Mouse (Mus musculus): ENCODE data around the gene Bst1.
A peak's percentile ranks its signal among the peaks of the same experiment; 100 is the strongest.

The Bst1 gene

DNA sequence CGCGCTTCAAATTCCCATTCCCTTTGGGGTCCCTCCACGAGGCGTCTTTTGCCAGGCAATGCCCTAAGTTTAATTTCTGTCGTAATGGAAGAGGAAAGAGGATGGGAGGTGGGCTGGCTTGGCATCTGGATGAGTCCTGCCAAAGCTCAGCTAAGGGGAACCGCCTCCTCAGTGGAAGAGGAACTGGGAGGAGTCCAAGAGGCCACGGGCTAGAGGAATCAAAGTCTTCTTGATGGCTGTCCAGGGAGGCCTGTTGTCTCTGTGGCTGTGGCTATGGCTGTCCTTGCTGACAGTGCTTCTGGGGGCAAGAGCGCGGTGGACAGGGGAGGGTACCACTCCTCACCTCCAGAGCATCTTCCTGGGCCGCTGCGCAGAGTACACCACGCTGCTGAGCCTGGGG, at the start of gene Bst1:
Bst1 (plus strand) TSS at position 191 of the 400 bp plus-strand sequence.
- no peak for DNase-seq (ENCODE audit: low spot score)

DNA sequence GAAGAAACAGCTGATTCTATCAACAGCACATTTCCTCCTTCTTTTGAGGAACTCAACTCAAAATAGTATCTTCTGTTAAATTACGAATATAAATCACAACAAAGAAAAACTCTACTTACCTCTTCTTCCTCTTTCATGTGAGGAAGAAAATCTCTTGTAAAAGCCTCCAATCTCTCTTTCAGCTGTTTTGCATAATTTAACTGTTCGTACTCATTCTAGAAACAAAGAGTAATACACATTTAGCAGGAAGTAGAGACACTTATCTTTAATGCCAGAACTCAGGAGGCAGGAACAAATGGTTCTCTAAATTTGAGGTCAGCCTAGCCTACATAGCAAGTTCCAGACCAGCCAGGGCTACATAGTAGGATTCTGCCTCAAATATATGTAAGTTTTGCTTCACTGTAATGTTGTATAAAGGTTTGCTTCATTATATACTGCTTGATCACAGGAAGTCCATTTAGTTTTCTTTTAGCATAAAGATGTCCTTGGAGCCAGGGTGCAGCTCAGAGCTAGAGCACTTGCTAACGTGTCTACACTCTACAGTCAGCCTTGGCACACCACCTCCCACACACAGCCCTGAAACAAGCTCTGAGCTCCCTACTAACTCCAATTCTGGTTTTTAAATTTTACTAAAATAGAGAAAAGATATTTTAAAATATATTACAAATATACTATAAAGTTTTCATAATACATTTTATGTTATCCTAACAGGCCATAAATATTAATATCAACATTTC, 47.9 kb upstream of the Bst1 start:
- no peak for DNase-seq (ENCODE audit: low spot score)

DNA sequence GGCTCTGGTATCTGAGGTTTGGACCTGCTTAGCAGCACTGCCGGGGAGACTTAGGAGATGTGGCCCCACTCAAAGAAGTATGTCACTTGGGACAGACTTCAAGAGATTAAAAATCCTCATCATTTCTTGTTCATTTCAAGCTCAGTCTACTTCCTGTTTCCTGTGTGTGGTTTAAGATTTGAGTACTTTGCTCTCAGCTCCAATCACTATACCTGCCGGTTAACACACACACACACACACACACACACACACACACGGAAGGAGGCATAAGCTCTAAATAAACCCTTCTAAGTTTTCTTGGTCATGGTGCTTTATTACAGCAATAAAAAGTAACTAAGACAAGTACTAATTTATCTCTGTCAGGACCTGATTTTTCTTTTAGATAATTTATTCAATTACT, 47.1 kb upstream of the Bst1 start:
- no peak for DNase-seq (ENCODE audit: low spot score)

DNA sequence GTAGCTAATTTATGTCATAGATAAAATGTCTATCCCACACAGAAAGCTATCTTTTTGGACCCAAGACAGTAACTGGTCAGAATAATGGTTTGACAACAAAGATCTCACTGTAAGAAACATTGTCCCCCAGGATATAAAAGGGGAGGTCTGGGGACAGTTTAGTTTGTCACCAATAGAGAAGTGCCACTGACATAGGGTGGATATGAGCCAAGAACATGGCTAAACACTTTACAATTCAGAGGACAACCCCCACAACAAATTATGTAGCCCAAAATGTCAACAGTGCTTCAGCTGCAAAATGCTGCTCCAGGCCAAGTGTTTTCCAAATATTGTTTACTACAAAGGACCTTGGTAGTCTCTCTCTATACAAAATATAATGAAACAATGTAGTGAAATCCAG, 42.3 kb upstream of the Bst1 start:
- DNase-seq (ENCODE audit: low spot score): no peak

DNA sequence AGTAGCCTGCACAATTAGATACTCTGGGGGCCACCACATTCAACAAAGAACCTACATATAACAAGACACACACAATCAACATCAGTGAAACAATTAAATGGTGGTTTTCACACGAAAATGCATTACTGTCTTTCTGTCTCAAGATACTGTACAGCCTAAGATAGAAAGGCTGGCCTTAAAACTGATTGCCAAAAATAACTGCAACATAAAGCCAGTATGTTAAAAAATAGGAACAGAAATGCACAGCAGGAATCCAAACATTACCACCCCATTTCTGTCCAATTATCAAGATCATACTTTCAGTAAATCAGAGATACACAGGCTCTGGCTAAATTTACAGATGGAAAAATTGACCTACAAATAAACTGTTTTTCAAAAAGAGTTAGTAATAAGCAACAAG, 41.7 kb upstream of the Bst1 start:
- DNase-seq (ENCODE audit: low spot score): no peak

DNA sequence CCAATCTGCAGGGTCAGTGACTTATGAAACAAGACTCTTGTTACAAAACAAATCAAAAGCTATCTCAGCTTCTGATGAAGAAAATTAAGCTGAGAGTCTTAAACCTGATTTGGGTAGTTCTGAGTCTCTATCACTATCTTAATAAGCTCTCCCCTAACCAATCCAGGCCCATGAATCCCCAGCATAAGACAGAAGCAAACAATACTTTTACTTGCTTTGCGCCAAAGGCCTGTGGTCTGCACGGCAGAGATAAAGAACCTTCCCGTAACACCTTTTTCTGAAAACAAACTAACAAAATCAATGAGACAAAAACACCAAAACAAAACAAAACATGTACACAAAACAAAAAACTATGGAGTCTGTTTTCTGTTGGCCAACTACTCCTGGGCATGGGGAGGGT, 40.1 kb upstream of the Bst1 start:
- DNase-seq (ENCODE audit: low spot score): no peak

DNA sequence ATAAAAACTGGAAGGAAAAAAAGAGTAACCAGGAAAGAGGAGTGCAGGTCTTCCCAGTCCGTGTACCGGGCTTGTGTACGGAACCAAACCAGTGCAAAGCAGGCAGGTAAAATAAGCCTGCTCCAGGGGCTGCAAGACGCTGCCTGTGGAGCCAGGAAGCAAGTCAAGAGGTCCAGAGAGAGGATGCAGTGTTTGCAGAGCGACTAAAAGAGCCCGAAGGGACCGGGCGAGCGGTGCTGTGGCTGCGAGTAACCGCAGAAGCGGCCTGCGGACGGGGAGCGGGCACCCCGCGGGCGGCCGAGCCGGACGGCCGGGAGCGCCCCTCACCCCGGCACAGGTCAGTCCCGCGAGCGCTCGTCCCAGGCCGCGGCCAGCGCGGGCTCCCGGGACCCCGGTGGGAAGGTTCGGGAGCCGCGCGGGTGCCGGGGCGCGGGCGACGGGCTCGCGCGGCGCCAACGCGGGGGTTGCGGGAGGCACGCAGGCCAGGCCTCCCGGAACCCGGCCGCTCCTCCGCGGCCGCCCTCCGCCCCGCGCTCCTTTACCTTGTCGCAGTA, 37.2 kb upstream of the Bst1 start:
- DNase-seq (ENCODE audit: low spot score): peak; percentile 50

DNA sequence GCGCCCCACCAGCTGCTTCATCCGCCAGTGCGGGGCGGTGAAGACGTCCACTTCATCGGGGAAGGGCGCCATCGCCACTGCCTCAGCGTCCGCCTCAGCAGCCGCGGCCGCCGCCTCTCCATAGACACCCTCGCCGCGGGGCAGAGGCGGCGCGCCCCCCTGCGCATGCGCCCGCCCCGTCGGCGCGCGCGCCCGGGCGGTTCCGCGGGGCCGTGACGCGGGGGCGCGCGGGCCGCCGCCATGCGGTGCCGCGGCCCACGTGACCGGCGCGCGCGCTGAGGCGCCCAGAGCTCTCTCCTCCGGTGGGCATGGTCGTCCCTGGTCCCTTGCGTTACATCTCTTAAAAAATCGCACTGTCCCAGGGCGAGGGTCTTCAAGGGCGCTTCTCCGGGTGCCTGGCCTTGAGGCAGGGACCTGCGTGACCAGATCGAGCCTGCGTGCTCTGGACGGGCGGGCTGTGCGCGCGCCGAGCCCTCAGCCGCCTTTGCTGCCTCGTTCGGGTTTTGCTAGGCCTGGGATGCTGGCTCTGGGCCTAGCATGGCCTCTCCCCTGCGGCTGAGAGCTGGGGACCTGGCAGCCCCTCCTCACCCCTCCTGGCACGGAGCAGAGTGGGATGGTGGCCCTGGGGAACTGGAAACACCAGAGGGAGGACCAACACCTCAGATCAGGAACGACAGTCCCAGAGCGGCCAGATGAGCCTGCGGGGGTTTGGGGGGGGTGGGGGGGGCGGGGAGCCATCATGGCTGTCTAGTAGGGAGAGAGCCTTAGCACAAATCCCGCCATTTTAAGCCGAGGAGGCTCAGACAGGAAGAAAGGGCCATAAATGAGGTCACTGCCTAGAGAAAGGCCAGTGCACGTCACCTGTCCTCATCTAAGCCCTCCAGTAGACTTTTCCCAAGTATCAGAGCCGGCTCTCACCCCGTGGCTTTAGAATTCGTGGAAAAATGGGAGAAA, 36.4 kb upstream of the Bst1 start:
- peak; percentile 87 for DNase-seq (ENCODE audit: low spot score)

DNA sequence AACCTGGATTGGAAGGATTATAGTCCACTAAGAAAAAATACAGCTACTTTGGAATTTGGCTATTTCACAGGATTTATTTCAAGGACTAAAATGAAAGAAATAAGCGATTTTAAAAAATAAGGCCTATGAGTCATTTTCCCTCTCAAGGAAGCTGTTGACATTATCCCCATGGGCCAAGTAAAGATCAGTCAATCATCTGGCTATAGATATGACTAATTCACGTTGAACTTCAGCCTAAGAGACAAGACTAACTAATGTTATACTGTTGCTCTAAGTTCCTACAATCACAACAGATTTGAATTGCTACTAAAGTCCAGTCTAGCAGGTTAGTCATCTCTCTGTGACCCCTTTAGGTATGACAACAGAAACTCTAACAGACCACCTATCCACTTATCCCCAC, 34.7 kb upstream of the Bst1 start:
- DNase-seq (ENCODE audit: low spot score): no peak

DNA sequence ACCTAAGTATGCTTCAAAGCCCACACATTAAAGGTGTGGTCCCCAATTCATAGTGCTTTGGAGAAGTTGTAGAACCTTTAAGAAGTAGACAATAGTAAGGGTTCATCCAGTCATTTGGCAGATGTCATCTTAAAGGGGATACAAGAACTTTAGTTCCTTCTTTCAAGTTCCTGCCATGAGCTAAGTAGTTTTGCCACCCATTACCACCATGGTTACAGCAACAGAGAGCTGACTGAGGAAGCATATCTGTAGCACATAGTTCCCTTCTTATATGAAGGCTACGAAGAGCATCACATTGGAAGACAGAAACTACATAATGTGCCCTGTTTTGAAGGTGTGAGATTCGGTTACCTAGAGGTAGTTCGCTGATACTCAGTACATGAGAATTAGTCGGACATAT, 32.1 kb upstream of the Bst1 start:
- DNase-seq (ENCODE audit: low spot score): no peak

DNA sequence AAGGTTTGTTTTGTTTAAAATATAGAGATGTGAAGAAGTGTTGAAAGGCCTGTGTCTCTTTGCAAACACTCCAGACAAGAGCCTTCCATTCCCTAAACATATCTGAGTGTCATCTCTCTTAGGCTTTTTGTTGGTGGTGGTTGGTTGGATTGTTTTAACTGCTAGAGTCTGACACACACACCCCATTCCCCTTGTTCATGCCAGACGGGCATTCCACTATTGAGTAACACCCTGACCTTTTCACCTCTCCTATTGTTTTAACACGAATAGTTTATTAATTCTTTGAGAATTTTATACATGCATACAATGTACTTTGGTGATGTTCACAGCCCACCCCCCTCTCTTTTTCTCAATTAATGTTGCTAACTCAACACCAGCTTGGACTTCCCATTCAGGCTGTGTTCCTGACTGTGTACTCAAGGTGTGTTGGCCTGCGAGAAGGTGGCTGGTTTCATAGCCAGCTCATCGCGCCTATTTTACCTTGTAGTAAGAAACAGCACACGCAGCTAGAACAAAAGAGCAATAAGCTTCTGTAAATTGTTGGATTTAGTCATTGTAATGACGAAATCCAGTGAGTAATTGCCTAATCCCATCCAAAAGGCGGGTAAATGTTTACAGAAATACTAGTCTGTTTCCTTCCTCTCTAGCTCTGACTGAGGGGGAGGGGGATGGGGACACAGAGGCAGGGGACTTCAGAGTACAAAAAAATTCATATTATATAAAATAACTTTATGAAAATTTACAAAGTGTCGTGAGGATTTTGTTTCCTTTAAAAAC, 30.5 kb upstream of the Bst1 start:
- DNase-seq (ENCODE audit: low spot score): no peak

DNA sequence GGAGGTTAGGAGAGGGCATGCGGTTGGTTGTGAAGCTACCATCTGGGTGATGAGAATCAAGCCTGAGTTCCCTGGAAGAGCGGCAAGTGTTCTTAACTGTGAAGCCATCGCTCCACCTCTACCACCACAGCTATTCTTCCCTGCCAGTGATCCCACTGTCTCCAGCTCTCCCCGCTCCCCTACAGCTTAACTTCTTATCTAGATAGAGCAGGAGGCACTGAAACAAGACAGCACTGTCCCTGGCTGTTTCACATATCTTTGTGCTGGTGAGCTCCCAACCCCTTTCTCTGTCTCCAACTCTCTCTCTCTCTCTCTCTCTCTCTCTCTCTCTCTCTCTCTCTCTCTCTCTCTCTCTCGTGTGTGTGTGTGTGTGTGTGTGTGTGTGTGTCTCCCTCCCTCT, 26.3 kb upstream of the Bst1 start:
- DNase-seq (ENCODE audit: low spot score): no peak

DNA sequence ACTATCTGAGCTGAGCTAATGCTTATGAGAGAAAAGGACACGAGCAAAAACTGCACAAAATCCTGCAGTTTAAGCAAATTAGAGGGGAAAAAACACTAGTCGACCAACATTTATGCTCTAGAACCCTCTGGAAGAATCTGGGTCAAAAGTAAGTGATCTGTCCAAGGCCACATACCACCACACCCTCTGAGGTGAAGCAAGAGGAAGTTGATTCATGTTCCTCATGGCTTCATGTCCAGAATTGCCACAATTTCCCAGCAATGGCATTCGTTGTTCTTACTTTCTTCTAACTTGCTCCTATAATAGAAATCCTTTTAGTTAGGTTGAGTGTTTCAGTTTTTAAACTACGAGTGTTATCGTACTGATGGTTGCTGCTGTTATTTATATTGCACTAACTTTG, 19.2 kb upstream of the Bst1 start:
- DNase-seq (ENCODE audit: low spot score): no peak

DNA sequence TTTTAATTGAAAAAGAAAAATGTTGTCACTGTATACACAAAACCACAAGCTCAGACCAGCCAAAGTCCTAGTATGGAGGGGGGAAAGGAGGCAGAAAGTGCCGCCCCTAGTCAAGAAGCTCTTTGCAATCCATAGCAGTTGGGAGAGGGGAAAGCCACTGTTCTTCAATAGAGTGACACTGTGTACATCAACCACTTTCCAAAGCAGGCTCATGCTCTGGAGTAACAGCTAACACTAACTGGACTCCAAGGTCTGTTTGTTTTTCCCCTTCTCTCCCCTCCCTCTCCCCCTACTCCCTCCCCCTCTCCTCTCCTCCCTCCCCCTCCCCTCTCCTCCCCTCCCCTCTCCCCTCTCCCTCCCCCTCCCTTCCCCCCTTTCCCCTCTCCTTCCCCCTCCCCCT, 18.0 kb upstream of the Bst1 start:
- no peak for DNase-seq (ENCODE audit: low spot score)

DNA sequence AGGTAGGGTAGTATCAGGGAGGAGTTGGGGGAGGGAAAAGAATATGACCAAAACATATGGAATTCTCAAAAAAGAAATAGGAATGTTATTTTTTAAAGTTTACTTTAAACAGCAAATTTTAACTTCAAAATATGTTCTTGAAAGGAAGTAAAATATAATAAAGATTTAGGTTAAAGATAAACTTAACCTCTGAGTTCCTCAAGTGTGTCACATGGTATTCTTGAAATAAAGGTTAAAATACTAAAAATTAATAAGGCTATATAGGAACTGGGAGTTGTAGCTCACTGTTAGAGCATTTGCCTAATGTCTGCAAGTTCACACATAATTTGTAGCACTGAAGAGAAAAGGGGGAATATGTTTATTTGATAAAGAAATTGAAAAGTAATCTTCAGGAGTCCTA, 17.4 kb upstream of the Bst1 start:
- no peak for DNase-seq (ENCODE audit: low spot score)

DNA sequence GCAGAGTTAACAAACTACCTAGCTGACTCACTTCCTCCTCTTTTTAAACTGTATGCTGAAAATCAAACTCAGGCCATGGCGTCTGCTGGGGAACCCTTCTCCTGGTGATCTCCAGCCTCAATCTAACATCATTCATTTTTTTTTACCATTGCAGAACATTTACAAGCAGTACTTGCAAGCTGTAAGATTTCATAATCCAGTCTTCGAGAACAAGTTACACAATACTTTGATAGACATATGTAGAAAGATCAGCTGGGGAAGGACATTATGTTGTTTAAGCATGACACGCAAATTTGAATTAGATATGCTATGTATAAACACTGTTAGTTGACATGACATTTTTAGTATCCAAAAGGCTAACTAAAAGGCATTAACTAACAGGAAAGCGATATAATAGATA, 16.9 kb upstream of the Bst1 start:
- no peak for DNase-seq (ENCODE audit: low spot score)

DNA sequence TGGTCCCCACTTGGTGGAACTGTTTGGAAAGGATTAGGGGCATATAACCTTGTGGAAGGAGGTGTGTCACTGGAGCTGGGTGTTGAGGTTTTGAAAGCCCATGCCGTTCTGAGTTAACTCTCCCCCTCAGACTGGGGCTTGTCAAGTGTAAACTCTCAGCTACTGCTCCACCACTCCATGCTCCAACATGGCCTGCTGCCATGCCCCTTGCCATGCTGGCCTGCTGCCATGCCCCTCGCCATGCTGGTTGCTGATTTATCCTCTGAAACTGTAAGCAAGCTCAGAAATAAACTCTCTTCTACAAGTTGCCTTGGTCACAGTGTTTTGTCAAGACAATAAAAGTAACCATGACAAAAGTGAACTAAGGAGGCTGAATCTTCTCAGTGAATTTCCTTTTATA, 13.3 kb upstream of the Bst1 start:
- DNase-seq (ENCODE audit: low spot score): no peak

DNA sequence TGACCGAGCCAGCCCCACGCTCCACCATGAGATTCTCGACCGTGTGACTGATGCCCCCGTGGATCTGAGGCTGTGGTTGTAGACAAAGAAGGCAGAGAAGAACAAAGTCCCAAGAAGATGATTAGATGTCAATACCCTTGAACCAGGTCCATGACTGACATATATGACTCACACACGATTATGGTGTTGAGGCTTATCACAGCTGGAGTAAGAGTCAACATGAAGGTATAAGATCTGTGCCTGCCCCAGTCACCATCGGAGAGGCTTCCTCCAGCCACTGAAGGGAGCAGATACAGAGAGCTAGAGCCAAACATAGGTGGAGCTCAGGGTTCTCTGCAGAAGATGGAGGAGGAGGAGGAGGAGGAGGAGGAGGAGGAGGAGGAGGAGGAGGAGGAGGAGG, 12.3 kb upstream of the Bst1 start:
- no peak for DNase-seq (ENCODE audit: low spot score)

DNA sequence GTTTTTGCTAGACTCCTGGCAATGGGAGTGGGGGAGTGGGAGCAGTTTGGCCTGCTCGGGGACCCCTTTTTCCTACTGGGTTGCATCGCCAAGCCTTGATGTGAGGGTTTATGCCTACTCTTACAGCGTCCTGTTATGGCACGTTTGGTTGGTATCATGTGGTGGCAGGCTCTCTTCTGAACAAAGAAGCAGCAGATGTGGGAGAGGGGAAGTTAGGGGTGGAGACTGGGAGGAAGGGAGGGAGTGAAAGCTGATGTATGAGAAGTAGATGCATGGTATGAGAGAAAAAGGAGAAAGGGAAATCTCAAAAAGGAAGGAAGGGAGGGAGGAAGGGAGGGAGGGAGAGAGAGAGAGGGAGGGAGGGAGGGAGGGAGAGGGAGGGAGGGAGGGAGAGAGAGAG, 11.8 kb upstream of the Bst1 start:
- DNase-seq (ENCODE audit: low spot score): peak; percentile 6

DNA sequence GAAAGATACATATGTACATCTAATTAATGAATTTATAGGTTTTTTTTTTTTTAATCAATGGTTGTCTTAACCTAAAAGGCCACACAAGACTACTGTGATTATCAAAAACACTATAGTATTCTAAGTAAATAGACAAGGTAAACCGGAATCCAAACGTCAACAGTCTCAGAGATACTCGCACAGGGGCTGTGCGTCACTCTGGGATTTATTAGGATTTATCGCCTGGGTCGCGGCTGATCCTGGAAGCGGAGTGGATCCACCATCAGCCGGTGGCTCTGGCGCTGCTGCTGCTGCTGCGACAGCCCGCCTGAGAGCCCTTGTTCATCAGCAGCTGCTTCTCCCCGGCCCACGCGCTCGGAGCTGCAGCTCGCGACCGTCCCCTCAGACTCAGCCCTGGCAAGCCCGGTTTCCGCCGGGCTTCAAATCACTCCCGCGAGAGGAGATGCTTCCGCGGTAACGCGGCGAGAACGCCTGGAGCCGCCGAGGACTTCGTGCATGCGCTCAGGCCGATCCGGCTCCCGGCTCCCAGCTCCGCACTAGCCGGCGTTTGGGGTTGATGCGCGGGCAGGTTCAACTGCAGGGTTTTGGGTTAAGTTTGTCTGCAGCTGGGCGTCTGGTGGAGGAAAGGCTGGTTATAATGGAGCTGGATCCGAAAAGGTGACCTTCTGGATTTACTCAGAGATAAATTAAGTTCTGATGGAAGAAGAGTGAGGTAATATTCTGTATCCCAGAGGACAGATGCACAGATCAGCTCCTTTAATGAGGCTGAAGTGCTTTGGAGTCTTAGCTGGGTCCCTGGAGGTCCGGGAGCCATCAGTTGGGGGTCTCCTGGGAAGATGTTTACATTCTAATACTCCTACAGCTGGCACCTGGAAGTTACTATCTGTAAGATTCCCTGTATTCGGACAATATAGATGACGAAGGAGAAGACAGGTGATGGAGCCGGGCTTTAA, 10.7 kb upstream of the Bst1 start:
- peak; percentile 91 for DNase-seq (ENCODE audit: low spot score)

DNA sequence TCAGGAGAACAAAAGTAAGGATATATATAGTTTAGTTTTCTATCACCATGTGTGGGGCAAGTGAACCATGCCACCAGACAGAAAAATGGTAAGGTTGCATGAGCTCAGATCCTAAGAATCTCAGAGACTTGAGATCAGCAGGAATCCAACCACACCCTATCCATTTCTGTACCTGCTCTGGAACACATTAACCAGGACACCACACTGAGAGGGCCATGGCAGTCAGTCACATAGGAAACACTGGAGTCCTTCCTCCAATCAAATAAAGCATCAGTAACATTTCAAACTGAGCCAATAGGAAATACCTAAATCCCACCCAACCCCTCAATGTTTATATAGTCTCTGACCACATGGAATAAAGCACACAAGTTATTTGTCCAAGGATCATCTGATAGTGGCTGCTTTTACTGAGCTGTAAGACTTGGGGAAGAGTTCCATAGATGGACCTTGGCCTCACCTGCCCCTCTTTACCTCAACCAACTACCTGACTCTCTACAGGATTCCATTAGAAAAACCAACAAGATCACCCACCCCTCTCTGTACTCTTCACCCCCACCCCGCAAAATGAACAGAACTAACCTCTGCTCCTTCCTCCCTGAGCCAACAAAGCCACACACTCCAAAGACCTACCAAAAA, 8.1 kb upstream of the Bst1 start:
- no peak for DNase-seq (ENCODE audit: low spot score)
